Mouse (Mus musculus): ENCODE data around the gene Tnfrsf21. TPM values are rescaled to one million over a fixed set of nuclear protein-coding genes. Genes with fewer than 3 reads are reported as not detected.

Tnfrsf21 gene
- polyA plus RNA-seq, 1 experiment from 2014 or later = 11.4 TPM

- 24% methylated on average over 4 of the region's 4 CpGs for WGBS
Measured at GRCm38 (mm10) chr17:42987692-42988091, 28.7 kb upstream of the Tnfrsf21 start.

GRCm38 (mm10) chr17:42989981-42990380, 26.4 kb upstream of the Tnfrsf21 start:
- 83% methylated on average over 4 of the region's 4 CpGs for WGBS
- H3K27ac ChIP-seq (ENCODE audit: low read length) = no peak overlapping the region
- no peak for ATAC-seq (replicated peaks; ENCODE audit: extremely low read depth, insufficient read depth, low FRiP score)
- no peak overlapping the region for H3K4me3 ChIP-seq (ENCODE audit: low read length)
- no peaks in the 10 kb centered on the region for H3K9me3 ChIP-seq (replicated peaks; ENCODE audit: control insufficient read depth, low read length)
- H3K4me2 ChIP-seq (ENCODE audit: low read depth, low read length) = no peak overlapping the region
- no peaks in the 10 kb centered on the region for H3K36me3 ChIP-seq (ENCODE audit: control insufficient read depth, insufficient read depth)
- H3K4me1 ChIP-seq (ENCODE audit: control insufficient read depth, insufficient read depth, low read length) = no peaks in the 10 kb centered on the region
- H3K27me3 ChIP-seq (ENCODE audit: control insufficient read depth, insufficient read depth, low read length) = no peaks in the 10 kb centered on the region
- H3K9ac ChIP-seq (ENCODE audit: low read length) = no peak overlapping the region

More at GRCm38 (mm10) chr17:42987692-42988091, 28.7 kb upstream of the Tnfrsf21 start:
- ATAC-seq (replicated peaks; ENCODE audit: extremely low read depth, insufficient read depth, low FRiP score) = no peak
- Histone ChIP-seq H3K9me3 (replicated peaks; ENCODE audit: control insufficient read depth, low read length) (no peaks in the 10 kb centered on the region), H3K36me3 (ENCODE audit: control insufficient read depth, insufficient read depth) (no peaks in the 10 kb centered on the region), H3K4me1 (ENCODE audit: control insufficient read depth, insufficient read depth, low read length) (no peaks in the 10 kb centered on the region), H3K4me2 (ENCODE audit: low read depth, low read length) (no peak overlapping the region), H3K4me3 (ENCODE audit: low read length) (no peak overlapping the region), H3K9ac (ENCODE audit: low read length) (no peak overlapping the region), H3K27me3 (ENCODE audit: control insufficient read depth, insufficient read depth, low read length) (no peaks in the 10 kb centered on the region), H3K27ac (ENCODE audit: low read length) (no peak overlapping the region)

- WGBS = 54% methylated on average over 11 of the region's 11 CpGs
- Histone ChIP-seq H3K9ac (ENCODE audit: low read length) (no peak overlapping the region), H3K27me3 (ENCODE audit: control insufficient read depth, insufficient read depth, low read length) (no peaks in the 10 kb centered on the region), H3K9me3 (replicated peaks; ENCODE audit: control insufficient read depth, low read length) (no peaks in the 10 kb centered on the region), H3K4me2 (ENCODE audit: low read depth, low read length) (no peak overlapping the region), H3K4me1 (ENCODE audit: control insufficient read depth, insufficient read depth, low read length) (no peaks in the 10 kb centered on the region), H3K4me3 (ENCODE audit: low read length) (no peak overlapping the region), H3K36me3 (ENCODE audit: control insufficient read depth, insufficient read depth) (no peaks in the 10 kb centered on the region), H3K27ac (ENCODE audit: low read length) (no peak overlapping the region)
- no peak for ATAC-seq (replicated peaks; ENCODE audit: extremely low read depth, insufficient read depth, low FRiP score)
Measured at GRCm38 (mm10) chr17:42991112-42991511, 25.2 kb upstream of the Tnfrsf21 start.

- Histone ChIP-seq H3K4me1 (ENCODE audit: control insufficient read depth, insufficient read depth, low read length) (no peaks in the 10 kb centered on the region), H3K9ac (ENCODE audit: low read length) (no peak overlapping the region), H3K27ac (ENCODE audit: low read length) (no peak overlapping the region), H3K36me3 (ENCODE audit: control insufficient read depth, insufficient read depth) (no peaks in the 10 kb centered on the region), H3K4me2 (ENCODE audit: low read depth, low read length) (no peak overlapping the region), H3K27me3 (ENCODE audit: control insufficient read depth, insufficient read depth, low read length) (no peaks in the 10 kb centered on the region), H3K4me3 (ENCODE audit: low read length) (no peak overlapping the region), H3K9me3 (replicated peaks; ENCODE audit: control insufficient read depth, low read length) (no peaks in the 10 kb centered on the region)
- WGBS = 66% methylated on average over 7 of the region's 7 CpGs
- no peak for ATAC-seq (replicated peaks; ENCODE audit: extremely low read depth, insufficient read depth, low FRiP score)
Measured at GRCm38 (mm10) chr17:42999446-42999977, 16.8 kb upstream of the Tnfrsf21 start.

GRCm38 (mm10) chr17:43000598-43000997, 15.8 kb upstream of the Tnfrsf21 start:
- Histone ChIP-seq H3K36me3 (ENCODE audit: control insufficient read depth, insufficient read depth) (no peaks in the 10 kb centered on the region), H3K4me3 (ENCODE audit: low read length) (no peak overlapping the region), H3K4me2 (ENCODE audit: low read depth, low read length) (no peak overlapping the region), H3K4me1 (ENCODE audit: control insufficient read depth, insufficient read depth, low read length) (no peaks in the 10 kb centered on the region), H3K27me3 (ENCODE audit: control insufficient read depth, insufficient read depth, low read length) (no peaks in the 10 kb centered on the region), H3K9ac (ENCODE audit: low read length) (no peak overlapping the region), H3K9me3 (replicated peaks; ENCODE audit: control insufficient read depth, low read length) (no peaks in the 10 kb centered on the region), H3K27ac (ENCODE audit: low read length) (no peak overlapping the region)
- WGBS = 87% methylated on average over 7 of the region's 7 CpGs
- ATAC-seq (replicated peaks; ENCODE audit: extremely low read depth, insufficient read depth, low FRiP score) = no peak

- no peaks in the 10 kb centered on the region for H3K9me3 ChIP-seq (replicated peaks; ENCODE audit: control insufficient read depth, low read length)
- no peak overlapping the region for H3K4me3 ChIP-seq (ENCODE audit: low read length)
- H3K9ac ChIP-seq (ENCODE audit: low read length) = no peak overlapping the region
- no peak overlapping the region for H3K4me2 ChIP-seq (ENCODE audit: low read depth, low read length)
- peaks cover 3% of the 10 kb centered on the region; the same call in 1 of the 2 replicates for H3K4me1 ChIP-seq (ENCODE audit: control insufficient read depth, insufficient read depth, low read length)
- peaks cover 7% of the 10 kb centered on the region; the same call in 1 of the 2 replicates for H3K27me3 ChIP-seq (ENCODE audit: control insufficient read depth, insufficient read depth, low read length)
- WGBS = 17% methylated on average over 6 of the region's 6 CpGs
- H3K27ac ChIP-seq (ENCODE audit: low read length) = no peak overlapping the region
- H3K36me3 ChIP-seq (ENCODE audit: control insufficient read depth, insufficient read depth) = no peaks in the 10 kb centered on the region
- no peak for ATAC-seq (replicated peaks; ENCODE audit: extremely low read depth, insufficient read depth, low FRiP score)
Measured at GRCm38 (mm10) chr17:43012718-43013117, 3.6 kb upstream of the Tnfrsf21 start.

- Histone ChIP-seq H3K36me3 (ENCODE audit: control insufficient read depth, insufficient read depth) (no peaks in the 10 kb centered on the region), H3K27ac (ENCODE audit: low read length) (peak overlapping the region; percentile 33; the same call in 1 of the 2 replicates), H3K4me1 (ENCODE audit: control insufficient read depth, insufficient read depth, low read length) (peaks cover 3% of the 10 kb centered on the region; the same call in 1 of the 2 replicates), H3K4me2 (ENCODE audit: low read depth, low read length) (peak overlapping the region; percentile 80), H3K27me3 (ENCODE audit: control insufficient read depth, insufficient read depth, low read length) (peaks cover 9% of the 10 kb centered on the region; the same call in 1 of the 2 replicates), H3K9me3 (replicated peaks; ENCODE audit: control insufficient read depth, low read length) (no peaks in the 10 kb centered on the region), H3K4me3 (ENCODE audit: low read length) (peak overlapping the region; percentile 60), H3K9ac (ENCODE audit: low read length) (peak overlapping the region; percentile 68)
- ATAC-seq (replicated peaks; ENCODE audit: extremely low read depth, insufficient read depth, low FRiP score) = 0 out of 2 replicates have a peak, but pooled peaks have one; percentile 11
- WGBS = 2% methylated on average over 39 of the region's 40 CpGs
Measured at GRCm38 (mm10) chr17:43017341-43018052, 1.1 kb downstream of the Tnfrsf21 start.

GRCm38 (mm10) chr17:43018071-43018470, 1.7 kb downstream of the Tnfrsf21 start:
- no peaks in the 10 kb centered on the region for H3K36me3 ChIP-seq (ENCODE audit: control insufficient read depth, insufficient read depth)
- H3K4me1 ChIP-seq (ENCODE audit: control insufficient read depth, insufficient read depth, low read length) = peaks cover 3% of the 10 kb centered on the region; the same call in 1 of the 2 replicates
- H3K9me3 ChIP-seq (replicated peaks; ENCODE audit: control insufficient read depth, low read length) = no peaks in the 10 kb centered on the region
- no peak for ATAC-seq (replicated peaks; ENCODE audit: extremely low read depth, insufficient read depth, low FRiP score)
- H3K4me3 ChIP-seq (ENCODE audit: low read length) = peak overlapping the region; percentile 60
- H3K4me2 ChIP-seq (ENCODE audit: low read depth, low read length) = peak overlapping the region; percentile 80
- no peak overlapping the region for H3K27ac ChIP-seq (ENCODE audit: low read length)
- H3K27me3 ChIP-seq (ENCODE audit: control insufficient read depth, insufficient read depth, low read length) = peaks cover 9% of the 10 kb centered on the region; the same call in 1 of the 2 replicates
- H3K9ac ChIP-seq (ENCODE audit: low read length) = no peak overlapping the region

- no peak overlapping the region for H3K4me2 ChIP-seq (ENCODE audit: low read depth, low read length)
- WGBS = 87% methylated on average over 9 of the region's 9 CpGs
- H3K9me3 ChIP-seq (replicated peaks; ENCODE audit: control insufficient read depth, low read length) = no peaks in the 10 kb centered on the region
- peaks cover 5% of the 10 kb centered on the region; the same call in 1 of the 2 replicates for H3K27me3 ChIP-seq (ENCODE audit: control insufficient read depth, insufficient read depth, low read length)
- H3K27ac ChIP-seq (ENCODE audit: low read length) = no peak overlapping the region
- H3K9ac ChIP-seq (ENCODE audit: low read length) = no peak overlapping the region
- no peaks in the 10 kb centered on the region for H3K36me3 ChIP-seq (ENCODE audit: control insufficient read depth, insufficient read depth)
- ATAC-seq (replicated peaks; ENCODE audit: extremely low read depth, insufficient read depth, low FRiP score) = no peak
- H3K4me1 ChIP-seq (ENCODE audit: control insufficient read depth, insufficient read depth, low read length) = peaks cover 3% of the 10 kb centered on the region; the same call in 1 of the 2 replicates
- H3K4me3 ChIP-seq (ENCODE audit: low read length) = no peak overlapping the region
Measured at GRCm38 (mm10) chr17:43019660-43020059, 3.3 kb downstream of the Tnfrsf21 start.

Measured in heart, embryonic 16.5 days (tissue).